12 mouse cellular contexts compared by ENCODE assay signal in genomic region chr7:71351364-71351763, GRCm38 (mm10). TPM values are rescaled to one million over a fixed set of nuclear protein-coding genes. Genes with fewer than 3 reads are reported as not detected.
DNase-seq lines count a peak whose midpoint lies in the region; ATAC-seq and TF ChIP-seq lines count a peak whose summit lies in the region.
"Had no signal": no experiment of that assay in that cellular context is flagged by ENCODE, and none has a peak within 500 bp of the region (broad histone marks: within the 10 kb centered on the region; RNA-seq: fewer than 3 reads in every experiment).

Gm10295 (minus strand) TSS chr7:71351485.

- no peak for DNase-seq in kidney, postnatal 0 days (ENCODE audit: low spot score)
- DNase-seq in kidney, postnatal 4 days = no peak
- peak; percentile 12 for DNase-seq in midbrain, embryonic 10.5 days (ENCODE audit: low spot score)
- no peak for DNase-seq in urinary bladder, postnatal 10 days (ENCODE audit: low spot score)
- DNase-seq in kidney, postnatal 10 days = no peak
- DNase-seq: cerebellum, adult 9-10 months; kidney, adult 18-20 months; thymus, postnatal 25 days had no signal

- no peak within 1 kb of the TSS for H3K9ac ChIP-seq in kidney, postnatal 0 days (ENCODE audit: low read depth, low read length)
- H3K9ac ChIP-seq in embryonic facial prominence, embryonic 12.5 days = no peak within 1 kb of the TSS
- H3K9ac ChIP-seq in stomach, embryonic 15.5 days = no peak within 1 kb of the TSS

- H3K27ac ChIP-seq in kidney, postnatal 0 days = no peak within 1 kb of the TSS
- H3K27ac ChIP-seq in embryonic facial prominence, embryonic 12.5 days = no peak within 1 kb of the TSS
- 0 out of 2 replicates have a peak within 1 kb of the TSS, but pooled peaks have one; percentile 38 for H3K27ac ChIP-seq in midbrain, embryonic 10.5 days (replicated peaks)
- H3K27ac ChIP-seq in stomach, embryonic 15.5 days = no peak within 1 kb of the TSS
- H3K27ac ChIP-seq: forebrain, embryonic 10.5 days had no signal

- H3K27me3 ChIP-seq in kidney, postnatal 0 days (ENCODE audit: insufficient read depth, low read length) = no peaks in the 10 kb centered on the region
- H3K27me3 ChIP-seq in embryonic facial prominence, embryonic 12.5 days = no peaks in the 10 kb centered on the region
- H3K27me3 ChIP-seq in midbrain, embryonic 10.5 days (ENCODE audit: low read depth, poor library complexity, severe bottlenecking) = peaks cover 15% of the 10 kb centered on the region
- H3K27me3 ChIP-seq in stomach, embryonic 15.5 days (replicated peaks) = no peaks in the 10 kb centered on the region

- no peak for TF ChIP-seq CTCF in kidney, postnatal 0 days (IDR thresholded peaks at IDR 0.05; ENCODE audit: low read depth)

- no peaks in the 10 kb centered on the region for H3K4me1 ChIP-seq in kidney, postnatal 0 days (replicated peaks; ENCODE audit: insufficient read depth, low read length)
- no peaks in the 10 kb centered on the region for H3K4me1 ChIP-seq in embryonic facial prominence, embryonic 12.5 days
- peaks cover 8% of the 10 kb centered on the region for H3K4me1 ChIP-seq in midbrain, embryonic 10.5 days
- H3K4me1 ChIP-seq in stomach, embryonic 15.5 days = no peaks in the 10 kb centered on the region

- H3K9me3 ChIP-seq in kidney, postnatal 0 days (replicated peaks; ENCODE audit: low read length) = no peaks in the 10 kb centered on the region
- H3K9me3 ChIP-seq in embryonic facial prominence, embryonic 12.5 days = no peaks in the 10 kb centered on the region
- no peaks in the 10 kb centered on the region for H3K9me3 ChIP-seq in midbrain, embryonic 10.5 days (replicated peaks)
- H3K9me3 ChIP-seq in stomach, embryonic 15.5 days = no peaks in the 10 kb centered on the region
- H3K9me3 ChIP-seq: forebrain, embryonic 10.5 days had no signal

- 32% methylated on average over 11 of the region's 11 CpGs for WGBS in kidney, postnatal 0 days
- WGBS in embryonic facial prominence, embryonic 12.5 days = 22% methylated on average over 11 of the region's 11 CpGs
- 15% methylated on average over 11 of the region's 11 CpGs for WGBS in midbrain, embryonic 10.5 days
- 19% methylated on average over 11 of the region's 11 CpGs for WGBS in stomach, embryonic 15.5 days

- peak within 1 kb of the TSS; percentile 2; the same call in 1 of the 2 replicates for H3K4me2 ChIP-seq in kidney, postnatal 0 days (ENCODE audit: low read length)
- peak within 1 kb of the TSS; percentile 16 for H3K4me2 ChIP-seq in embryonic facial prominence, embryonic 12.5 days (replicated peaks)
- H3K4me2 ChIP-seq in stomach, embryonic 15.5 days = peak within 1 kb of the TSS; percentile 7; the same call in 1 of the 2 replicates

- no peak within 1 kb of the TSS for H3K4me3 ChIP-seq in kidney, postnatal 0 days (replicated peaks; ENCODE audit: low read depth, low read length)
- no peak within 1 kb of the TSS for H3K4me3 ChIP-seq in embryonic facial prominence, embryonic 12.5 days
- H3K4me3 ChIP-seq in midbrain, embryonic 10.5 days = peak within 1 kb of the TSS; percentile 14; the same call in 1 of the 2 replicates
- no peak within 1 kb of the TSS for H3K4me3 ChIP-seq in stomach, embryonic 15.5 days (replicated peaks)
- H3K4me3 ChIP-seq: forebrain, embryonic 10.5 days had no signal

- H3K36me3 ChIP-seq in kidney, postnatal 0 days (ENCODE audit: insufficient read depth, low read length) = no peaks in the 10 kb centered on the region
- no peaks in the 10 kb centered on the region for H3K36me3 ChIP-seq in embryonic facial prominence, embryonic 12.5 days
- H3K36me3 ChIP-seq in midbrain, embryonic 10.5 days = no peaks in the 10 kb centered on the region
- H3K36me3 ChIP-seq in stomach, embryonic 15.5 days = no peaks in the 10 kb centered on the region
- H3K36me3 ChIP-seq: forebrain, embryonic 10.5 days had no signal

- no peak for ATAC-seq in kidney, postnatal 0 days (replicated peaks; ENCODE audit: low FRiP score, low read depth)
- ATAC-seq in embryonic facial prominence, embryonic 12.5 days (ENCODE audit: insufficient number of reproducible peaks, insufficient read depth, low FRiP score, low TSS enrichment) = no peak
- no peak for ATAC-seq in stomach, embryonic 15.5 days (ENCODE audit: insufficient read depth, low FRiP score, low read depth)

RNA-seq across cellular contexts. Expression of gene Gm10295, which starts in this region (rescaled TPM):
- not detected in 2 replicates for polyA plus RNA-seq in kidney, postnatal 0 days (2015; fragmentation: Nextera tagmentation; extraction: Ambion mirVana)
- polyA plus RNA-seq in embryonic facial prominence, embryonic 12.5 days (2016; fragmentation: Nextera tagmentation; extraction: Ambion mirVana) = not detected in 2 replicates
- polyA plus RNA-seq in midbrain, embryonic 10.5 days (2016; fragmentation: Nextera tagmentation; extraction: Ambion mirVana) = not detected in 2 replicates
- polyA plus RNA-seq in stomach, embryonic 15.5 days (2015; fragmentation: Nextera tagmentation; extraction: Ambion mirVana) = not detected in 2 replicates
- polyA plus RNA-seq: forebrain, embryonic 10.5 days; liver, embryonic 16.5 days had no signal

Comparison
In these comparisons a context has a peak if more than half of its experiments do, and no peak if none do; other contexts are left out.
1. Peak in DNase-seq, H3K4me3 ChIP-seq and H3K27ac ChIP-seq in midbrain, embryonic 10.5 days; RNA of the gene not detected or under 1 TPM.